9 mouse cellular contexts compared by ENCODE assay signal in genomic region chr2:70620225-70620624, GRCm38 (mm10). TPM values are rescaled to one million over a fixed set of nuclear protein-coding genes. Genes with fewer than 3 reads are reported as not detected.
A peak's percentile ranks its signal among the peaks of the same experiment; 100 is the strongest.
DNase-seq lines count a peak whose midpoint lies in the region; ATAC-seq and TF ChIP-seq lines count a peak whose summit lies in the region.
"Had no signal": no experiment of that assay in that cellular context is flagged by ENCODE, and none has a peak within 500 bp of the region (broad histone marks: within the 10 kb centered on the region; RNA-seq: fewer than 3 reads in every experiment).

No protein-coding gene starts in this region.

- H3K4me3 ChIP-seq in forebrain, embryonic 11.5 days (ENCODE audit: low read depth, low read length) = no peak overlapping the region
- H3K4me3 ChIP-seq in forebrain, embryonic 15.5 days = no peak overlapping the region
- no peak overlapping the region for H3K4me3 ChIP-seq in bone marrow macrophage, adult 2 months (ENCODE audit: insufficient read depth, low read length)
- no peak overlapping the region for H3K4me3 ChIP-seq in limb, embryonic 10.5 days
- H3K4me3 ChIP-seq: limb, embryonic 15.5 days had no signal

- DNase-seq in forebrain, embryonic 11.5 days (ENCODE audit: low spot score) = peak; percentile 74
- DNase-seq in B cell, adult 2 months = peak; percentile 81 to 84
- peak; percentile 40 to 41 for DNase-seq in frontal cortex, postnatal 36 days (ENCODE audit: low spot score in 2 of 2)
- DNase-seq in limb, embryonic 10.5 days (ENCODE audit: low spot score) = peak; percentile 63
- DNase-seq in right cerebral cortex, postnatal 10 days (ENCODE audit: low spot score in 2 of 2) = peak; percentile 54 to 72
- no peak for DNase-seq in gastrocnemius, adult 8-10 months (ENCODE audit: low spot score in 2 of 2)

- no peak overlapping the region for H3K4me2 ChIP-seq in forebrain, embryonic 11.5 days (ENCODE audit: low read depth, low read length, severe bottlenecking)
- H3K4me2 ChIP-seq in forebrain, embryonic 15.5 days (replicated peaks) = no peak overlapping the region
- H3K4me2 ChIP-seq: limb, embryonic 15.5 days had no signal

- H3K9me3 ChIP-seq in forebrain, embryonic 11.5 days (ENCODE audit: control insufficient read depth, low read length) = no peaks in the 10 kb centered on the region
- H3K9me3 ChIP-seq in forebrain, embryonic 15.5 days = no peaks in the 10 kb centered on the region
- no peaks in the 10 kb centered on the region for H3K9me3 ChIP-seq in limb, embryonic 10.5 days (replicated peaks)
- H3K9me3 ChIP-seq: limb, embryonic 15.5 days had no signal

- no peaks in the 10 kb centered on the region for H3K36me3 ChIP-seq in forebrain, embryonic 11.5 days (ENCODE audit: control insufficient read depth, insufficient read depth, low read length)
- no peaks in the 10 kb centered on the region for H3K36me3 ChIP-seq in forebrain, embryonic 15.5 days
- H3K36me3 ChIP-seq in limb, embryonic 10.5 days = no peaks in the 10 kb centered on the region
- H3K36me3 ChIP-seq: limb, embryonic 15.5 days had no signal

- TF ChIP-seq CTCF in bone marrow macrophage, adult 2 months (IDR thresholded peaks at IDR 0.05; ENCODE audit: low read depth, low read length) = peak; percentile 30; the same call in 1 of the 2 replicates

- H3K27ac ChIP-seq in forebrain, embryonic 11.5 days (ENCODE audit: low read depth, low read length) = no peak overlapping the region
- no peak overlapping the region for H3K27ac ChIP-seq in forebrain, embryonic 15.5 days (replicated peaks)
- no peak overlapping the region for H3K27ac ChIP-seq in bone marrow macrophage, adult 2 months (ENCODE audit: insufficient read depth, low read depth, low read length)
- H3K27ac ChIP-seq in limb, embryonic 10.5 days = no peak overlapping the region
- H3K27ac ChIP-seq: limb, embryonic 15.5 days had no signal

- H3K4me1 ChIP-seq in forebrain, embryonic 11.5 days (replicated peaks; ENCODE audit: control insufficient read depth, insufficient read depth, low read length) = no peaks in the 10 kb centered on the region
- no peaks in the 10 kb centered on the region for H3K4me1 ChIP-seq in forebrain, embryonic 15.5 days
- H3K4me1 ChIP-seq in bone marrow macrophage, adult 2 months (ENCODE audit: control insufficient read depth, insufficient read depth, low read length) = peaks cover 2% of the 10 kb centered on the region; the same call in 1 of the 2 replicates
- H3K4me1 ChIP-seq in limb, embryonic 10.5 days = no peaks in the 10 kb centered on the region; the same call in 1 of the 2 replicates
- H3K4me1 ChIP-seq: limb, embryonic 15.5 days had no signal

- no peaks in the 10 kb centered on the region for H3K27me3 ChIP-seq in forebrain, embryonic 11.5 days (ENCODE audit: control insufficient read depth, insufficient read depth, low read length)
- H3K27me3 ChIP-seq in forebrain, embryonic 15.5 days = no peaks in the 10 kb centered on the region
- no peaks in the 10 kb centered on the region for H3K27me3 ChIP-seq in limb, embryonic 10.5 days (ENCODE audit: low read depth, poor library complexity, severe bottlenecking)
- H3K27me3 ChIP-seq: limb, embryonic 15.5 days had no signal

- H3K9ac ChIP-seq in forebrain, embryonic 11.5 days (ENCODE audit: low read length) = no peak overlapping the region
- no peak overlapping the region for H3K9ac ChIP-seq in forebrain, embryonic 15.5 days (replicated peaks)
- H3K9ac ChIP-seq: limb, embryonic 15.5 days had no signal

- WGBS in forebrain, embryonic 11.5 days = 12% methylated on average over 6 of the region's 6 CpGs
- WGBS in forebrain, embryonic 15.5 days = 14% methylated on average over 6 of the region's 6 CpGs
- WGBS in limb, embryonic 10.5 days = 26% methylated on average over 6 of the region's 6 CpGs

- no peak for TF ChIP-seq POLR2A in bone marrow macrophage, adult 2 months (IDR thresholded peaks at IDR 0.05; ENCODE audit: borderline replicate concordance, low read depth, low read length)

- ATAC-seq in forebrain, embryonic 11.5 days (replicated peaks; ENCODE audit: low FRiP score) = no peak
- ATAC-seq in forebrain, embryonic 15.5 days (replicated peaks) = no peak

RNA-seq across cellular contexts. Expression of gene Gorasp2, which starts 41.2 kb away (rescaled TPM):
- polyA plus RNA-seq in forebrain, embryonic 11.5 days (2014; fragmentation: Nextera tagmentation; extraction: Ambion mirVana) = 150 and 164 TPM in 2 replicates
- polyA plus RNA-seq in forebrain, embryonic 15.5 days (2015; fragmentation: Nextera tagmentation; extraction: Ambion mirVana) = 125 and 130 TPM in 2 replicates
- polyA plus RNA-seq in bone marrow macrophage, adult 2 months (2012; ENCODE audit: insufficient read depth, insufficient read length, missing spikeins) = 51.7 and 56.6 TPM in 2 replicates
- polyA plus RNA-seq in limb, embryonic 10.5 days (2016; fragmentation: Nextera tagmentation; extraction: Ambion mirVana) = 173 TPM in 2 replicates
- 10 to 100 TPM; 79.1 to 86.6 (median 82.1) TPM for total RNA-seq in gastrocnemius, adult 8-10 months (2022)

RNA-seq across cellular contexts. Expression of gene Gm26558, which starts 41.7 kb away (rescaled TPM):
- polyA plus RNA-seq in forebrain, embryonic 11.5 days (2014; fragmentation: Nextera tagmentation; extraction: Ambion mirVana) = 4.2 and 4.8 TPM in 2 replicates
- polyA plus RNA-seq in forebrain, embryonic 15.5 days (2015; fragmentation: Nextera tagmentation; extraction: Ambion mirVana) = 3.8 and 4.4 TPM in 2 replicates
- polyA plus RNA-seq in bone marrow macrophage, adult 2 months (2012; ENCODE audit: insufficient read depth, insufficient read length, missing spikeins) = not detected in 2 replicates
- 3.4 and 4.6 TPM in 2 replicates for polyA plus RNA-seq in limb, embryonic 10.5 days (2016; fragmentation: Nextera tagmentation; extraction: Ambion mirVana)
- not detected for total RNA-seq in gastrocnemius, adult 8-10 months (2022)

Comparison
In these comparisons a context has a peak if more than half of its experiments do, and no peak if none do; other contexts are left out.
1. DNase-seq: peak in forebrain, embryonic 11.5 days (single experiment), B cell, adult 2 months (2 of 2), frontal cortex, postnatal 36 days (2 of 2), limb, embryonic 10.5 days (single experiment) and right cerebral cortex, postnatal 10 days (2 of 2); none in gastrocnemius, adult 8-10 months (0 of 2).